Mouse (Mus musculus): ENCODE measurements around the gene Magi1. TPM values are rescaled to one million over a fixed set of nuclear protein-coding genes. Genes with fewer than 3 reads are reported as not detected.

Magi1 gene
- polyA plus RNA-seq, 1 experiment from 2014 or later: 11.7 TPM

GRCm38 (mm10) chr6:94150876-94151275 is 132.8 kb downstream of the Magi1 start:
- Histone ChIP-seq H3K9me3 (ENCODE audit: control insufficient read depth, low read length) (no peaks in the 10 kb centered on the region), H3K36me3 (ENCODE audit: control insufficient read depth, insufficient read depth, low read length) (no peaks in the 10 kb centered on the region), H3K9ac (ENCODE audit: low read length) (no peak overlapping the region), H3K4me3 (ENCODE audit: low read depth, low read length) (no peak overlapping the region), H3K4me2 (ENCODE audit: low read length) (no peak overlapping the region), H3K27me3 (replicated peaks; ENCODE audit: control insufficient read depth, insufficient read depth, low read length) (no peaks in the 10 kb centered on the region), H3K4me1 (replicated peaks; ENCODE audit: control insufficient read depth, insufficient read depth, low read length) (peaks cover 20% of the 10 kb centered on the region), H3K27ac (ENCODE audit: low read depth) (no peak overlapping the region)
- DNase-seq (ENCODE audit: low spot score) (no peak), ATAC-seq (replicated peaks; ENCODE audit: low FRiP score, low TSS enrichment, low read depth) (no peak)
- 37% methylated on average over 4 of the region's 4 CpGs for WGBS

DNA sequence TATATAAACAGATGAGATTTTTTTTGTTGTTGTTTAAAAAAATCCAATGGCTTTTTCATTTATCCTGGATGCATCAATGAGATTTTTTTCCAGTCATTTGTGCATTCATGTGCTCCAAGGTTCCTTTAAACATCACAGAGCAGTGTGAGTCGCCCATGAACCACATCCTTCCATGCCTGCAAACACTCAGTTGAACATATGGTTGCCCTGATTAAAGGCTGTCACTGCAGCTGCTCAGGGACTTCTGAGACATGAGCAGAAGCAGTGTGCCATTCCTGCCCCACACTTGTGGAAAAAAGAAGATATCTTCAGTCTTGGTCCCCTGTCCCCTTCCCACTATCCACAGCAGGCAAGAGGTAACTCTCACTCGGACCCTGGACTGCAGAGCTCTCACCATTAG is 133.9 kb downstream of the Magi1 start:
- Histone ChIP-seq H3K4me3 (ENCODE audit: low read depth, low read length) (no peak overlapping the region), H3K9ac (ENCODE audit: low read length) (no peak overlapping the region), H3K9me3 (ENCODE audit: control insufficient read depth, low read length) (no peaks in the 10 kb centered on the region), H3K27me3 (replicated peaks; ENCODE audit: control insufficient read depth, insufficient read depth, low read length) (no peaks in the 10 kb centered on the region), H3K4me2 (ENCODE audit: low read length) (no peak overlapping the region), H3K4me1 (replicated peaks; ENCODE audit: control insufficient read depth, insufficient read depth, low read length) (peaks cover 16% of the 10 kb centered on the region), H3K36me3 (ENCODE audit: control insufficient read depth, insufficient read depth, low read length) (no peaks in the 10 kb centered on the region), H3K27ac (ENCODE audit: low read depth) (no peak overlapping the region)
- DNase-seq (ENCODE audit: low spot score) (no peak), ATAC-seq (replicated peaks; ENCODE audit: low FRiP score, low TSS enrichment, low read depth) (no peak)
- 57% methylated on average over 2 of the region's 2 CpGs for WGBS

- H3K9me3 ChIP-seq (ENCODE audit: control insufficient read depth, low read length): no peaks in the 10 kb centered on the region
- no peaks in the 10 kb centered on the region for H3K27me3 ChIP-seq (replicated peaks; ENCODE audit: control insufficient read depth, insufficient read depth, low read length)
- no peak overlapping the region for H3K4me2 ChIP-seq (ENCODE audit: low read length)
- H3K4me3 ChIP-seq (ENCODE audit: low read depth, low read length): no peak overlapping the region
- H3K9ac ChIP-seq (ENCODE audit: low read length): no peak overlapping the region
- 38% methylated on average over 1 of the region's 1 CpGs for WGBS
- H3K36me3 ChIP-seq (ENCODE audit: control insufficient read depth, insufficient read depth, low read length): no peaks in the 10 kb centered on the region
- peaks cover 16% of the 10 kb centered on the region for H3K4me1 ChIP-seq (replicated peaks; ENCODE audit: control insufficient read depth, insufficient read depth, low read length)
- DNase-seq (ENCODE audit: low spot score): no peak
- no peak for ATAC-seq (replicated peaks; ENCODE audit: low FRiP score, low TSS enrichment, low read depth)
- H3K27ac ChIP-seq (ENCODE audit: low read depth): no peak overlapping the region
These were observed 137.6 kb downstream of the Magi1 start for GRCm38 (mm10) chr6:94146206-94146493.

GRCm38 (mm10) chr6:94145430-94146205 is 138.1 kb downstream of the Magi1 start:
- Histone ChIP-seq H3K9ac (ENCODE audit: low read length) (no peak overlapping the region), H3K4me1 (replicated peaks; ENCODE audit: control insufficient read depth, insufficient read depth, low read length) (peaks cover 16% of the 10 kb centered on the region), H3K27me3 (replicated peaks; ENCODE audit: control insufficient read depth, insufficient read depth, low read length) (no peaks in the 10 kb centered on the region), H3K36me3 (ENCODE audit: control insufficient read depth, insufficient read depth, low read length) (no peaks in the 10 kb centered on the region), H3K4me2 (ENCODE audit: low read length) (no peak overlapping the region), H3K9me3 (ENCODE audit: control insufficient read depth, low read length) (no peaks in the 10 kb centered on the region), H3K27ac (ENCODE audit: low read depth) (no peak overlapping the region), H3K4me3 (ENCODE audit: low read depth, low read length) (no peak overlapping the region)
- no peak for DNase-seq (ENCODE audit: low spot score)
- no peak for ATAC-seq (replicated peaks; ENCODE audit: low FRiP score, low TSS enrichment, low read depth)
- 85% methylated on average over 8 of the region's 8 CpGs for WGBS

- Histone ChIP-seq H3K9me3 (ENCODE audit: control insufficient read depth, low read length) (no peaks in the 10 kb centered on the region), H3K4me1 (replicated peaks; ENCODE audit: control insufficient read depth, insufficient read depth, low read length) (peaks cover 7% of the 10 kb centered on the region), H3K9ac (ENCODE audit: low read length) (no peak overlapping the region), H3K36me3 (ENCODE audit: control insufficient read depth, insufficient read depth, low read length) (no peaks in the 10 kb centered on the region), H3K27me3 (replicated peaks; ENCODE audit: control insufficient read depth, insufficient read depth, low read length) (no peaks in the 10 kb centered on the region), H3K4me3 (ENCODE audit: low read depth, low read length) (no peak overlapping the region), H3K27ac (ENCODE audit: low read depth) (no peak overlapping the region), H3K4me2 (ENCODE audit: low read length) (no peak overlapping the region)
- DNase-seq (ENCODE audit: low spot score): no peak
- ATAC-seq (replicated peaks; ENCODE audit: low FRiP score, low TSS enrichment, low read depth): no peak
- 84% methylated on average over 2 of the region's 2 CpGs for WGBS
These were observed 141.2 kb downstream of the Magi1 start for GRCm38 (mm10) chr6:94142493-94142892.

DNA sequence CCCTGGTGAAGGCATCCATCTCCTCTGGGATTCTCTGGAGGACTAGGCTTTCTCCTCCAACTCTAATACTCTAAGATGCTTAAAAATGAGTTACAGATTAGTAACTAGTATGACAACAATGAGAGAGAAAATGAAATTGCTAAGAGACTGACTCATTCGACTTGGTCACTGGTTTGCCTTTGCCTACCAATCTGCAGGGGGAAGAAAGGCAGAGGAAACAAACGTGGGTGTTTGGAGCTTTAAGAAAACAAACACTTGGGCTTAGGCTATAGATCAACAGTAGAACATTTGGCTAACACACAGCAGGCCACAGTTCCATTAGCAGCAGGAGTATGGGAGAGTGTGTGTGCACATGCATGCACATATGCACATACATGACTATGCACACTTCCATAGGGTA is 142.2 kb downstream of the Magi1 start:
- H3K27me3 ChIP-seq (replicated peaks; ENCODE audit: control insufficient read depth, insufficient read depth, low read length): no peaks in the 10 kb centered on the region
- no peaks in the 10 kb centered on the region for H3K36me3 ChIP-seq (ENCODE audit: control insufficient read depth, insufficient read depth, low read length)
- no peak overlapping the region for H3K4me3 ChIP-seq (ENCODE audit: low read depth, low read length)
- no peaks in the 10 kb centered on the region for H3K9me3 ChIP-seq (ENCODE audit: control insufficient read depth, low read length)
- H3K27ac ChIP-seq (ENCODE audit: low read depth): no peak overlapping the region
- DNase-seq (ENCODE audit: low spot score) (no peak), ATAC-seq (replicated peaks; ENCODE audit: low FRiP score, low TSS enrichment, low read depth) (no peak)
- peaks cover under 1% of the 10 kb centered on the region; the same call in 1 of the 2 replicates for H3K4me1 ChIP-seq (replicated peaks; ENCODE audit: control insufficient read depth, insufficient read depth, low read length)
- no peak overlapping the region for H3K4me2 ChIP-seq (ENCODE audit: low read length)
- WGBS: 42% methylated on average over 2 of the region's 2 CpGs
- no peak overlapping the region for H3K9ac ChIP-seq (ENCODE audit: low read length)

- Histone ChIP-seq H3K27ac (ENCODE audit: low read depth) (no peak overlapping the region), H3K36me3 (ENCODE audit: control insufficient read depth, insufficient read depth, low read length) (no peaks in the 10 kb centered on the region), H3K4me2 (ENCODE audit: low read length) (no peak overlapping the region), H3K4me1 (replicated peaks; ENCODE audit: control insufficient read depth, insufficient read depth, low read length) (no peaks in the 10 kb centered on the region), H3K4me3 (ENCODE audit: low read depth, low read length) (no peak overlapping the region), H3K9me3 (ENCODE audit: control insufficient read depth, low read length) (no peaks in the 10 kb centered on the region), H3K27me3 (replicated peaks; ENCODE audit: control insufficient read depth, insufficient read depth, low read length) (no peaks in the 10 kb centered on the region), H3K9ac (ENCODE audit: low read length) (no peak overlapping the region)
- no peak for DNase-seq (ENCODE audit: low spot score)
- no peak for ATAC-seq (replicated peaks; ENCODE audit: low FRiP score, low TSS enrichment, low read depth)
- 71% methylated on average over 3 of the region's 3 CpGs for WGBS
These were observed 143.7 kb downstream of the Magi1 start for GRCm38 (mm10) chr6:94139952-94140414.

DNA sequence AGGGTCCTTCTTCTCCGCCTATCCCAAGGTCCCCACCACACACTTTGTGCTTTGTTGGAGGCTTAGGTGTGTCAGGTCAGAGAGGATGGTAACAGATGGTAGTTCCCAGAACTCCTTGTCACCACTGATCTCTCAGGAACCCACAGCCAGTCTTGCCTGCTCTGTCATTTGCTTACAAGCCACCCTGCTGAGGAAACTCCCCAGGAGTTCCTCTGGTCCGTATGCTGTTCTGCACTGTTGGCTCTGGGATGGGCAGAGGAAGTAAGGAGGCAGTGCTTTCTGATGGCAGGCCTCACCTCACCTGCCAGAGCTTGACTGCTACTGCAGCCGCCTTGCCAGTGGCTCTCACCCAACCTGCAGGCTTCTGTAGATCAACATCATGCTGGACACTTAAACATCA is 147.0 kb downstream of the Magi1 start:
- H3K4me3 ChIP-seq (ENCODE audit: low read depth, low read length): no peak overlapping the region
- no peaks in the 10 kb centered on the region for H3K36me3 ChIP-seq (ENCODE audit: control insufficient read depth, insufficient read depth, low read length)
- H3K9me3 ChIP-seq (ENCODE audit: control insufficient read depth, low read length): no peaks in the 10 kb centered on the region
- H3K9ac ChIP-seq (ENCODE audit: low read length): no peak overlapping the region
- H3K27me3 ChIP-seq (replicated peaks; ENCODE audit: control insufficient read depth, insufficient read depth, low read length): no peaks in the 10 kb centered on the region
- ATAC-seq (replicated peaks; ENCODE audit: low FRiP score, low TSS enrichment, low read depth): no peak
- no peaks in the 10 kb centered on the region for H3K4me1 ChIP-seq (replicated peaks; ENCODE audit: control insufficient read depth, insufficient read depth, low read length)
- no peak for DNase-seq (ENCODE audit: low spot score)
- no peak overlapping the region for H3K4me2 ChIP-seq (ENCODE audit: low read length)
- no peak overlapping the region; the same call in 1 of the 2 replicates for H3K27ac ChIP-seq (ENCODE audit: low read depth)
- 75% methylated on average over 3 of the region's 3 CpGs for WGBS

GRCm38 (mm10) chr6:94134159-94134558 is 149.6 kb downstream of the Magi1 start:
- Histone ChIP-seq H3K9me3 (ENCODE audit: control insufficient read depth, low read length) (no peaks in the 10 kb centered on the region), H3K4me2 (ENCODE audit: low read length) (no peak overlapping the region), H3K27ac (ENCODE audit: low read depth) (no peak overlapping the region), H3K4me3 (ENCODE audit: low read depth, low read length) (no peak overlapping the region), H3K4me1 (replicated peaks; ENCODE audit: control insufficient read depth, insufficient read depth, low read length) (0 out of 2 replicates have a peak, but pooled peaks cover 8% of the 10 kb centered on the region), H3K36me3 (ENCODE audit: control insufficient read depth, insufficient read depth, low read length) (no peaks in the 10 kb centered on the region), H3K27me3 (replicated peaks; ENCODE audit: control insufficient read depth, insufficient read depth, low read length) (no peaks in the 10 kb centered on the region), H3K9ac (ENCODE audit: low read length) (no peak overlapping the region)
- ATAC-seq (replicated peaks; ENCODE audit: low FRiP score, low TSS enrichment, low read depth) (no peak), DNase-seq (ENCODE audit: low spot score) (no peak)
- WGBS: 89% methylated on average over 5 of the region's 5 CpGs
